Mouse (Mus musculus) B cell, adult 2 months (primary cell): ENCODE measurements around the gene Mob1a.
A peak's percentile ranks its signal among the peaks of the same experiment; 100 is the strongest.
"Not testable (repeated sequence)": the region's sequence is repeated elsewhere in the genome, so short reads cannot be mapped to it uniquely, and the experiment has no call there.

Experiments used
- DNase-seq, 2 experiments: peaks; one replicate each; pipeline ENCODE4 v3.0.0; 2022

Mob1a gene

GRCm38 (mm10) chr6:83345285-83345684, 19.5 kb downstream of the Mob1a start:
- not testable (repeated sequence) for DNase-seq

GRCm38 (mm10) chr6:83347916-83348315, 22.1 kb downstream of the Mob1a start:
- DNase-seq: no peak

- DNase-seq: no peak
Measured at GRCm38 (mm10) chr6:83348873-83349272, 23.1 kb downstream of the Mob1a start, which contains the start of gene Bola3. Gene Bola3, plus strand, starts transcription at chr6:83349147.

- DNase-seq: peak; percentile 98
Measured at GRCm38 (mm10) chr6:83349274-83349958, 23.6 kb downstream of the Mob1a start.

- no peak for DNase-seq
Measured at GRCm38 (mm10) chr6:83350172-83350571, 24.4 kb downstream of the Mob1a start.

- DNase-seq: no peak
Measured at GRCm38 (mm10) chr6:83350851-83351405, 25.1 kb downstream of the Mob1a start.

- DNase-seq: no peak
Measured at GRCm38 (mm10) chr6:83351490-83352160, 25.8 kb downstream of the Mob1a start.

GRCm38 (mm10) chr6:83352666-83353410, 27.0 kb downstream of the Mob1a start:
- no peak for DNase-seq

GRCm38 (mm10) chr6:83354856-83355781, 29.3 kb downstream of the Mob1a start:
- no peak for DNase-seq

- DNase-seq: peak; percentile 91
Measured at GRCm38 (mm10) chr6:83356569-83357138, 30.8 kb downstream of the Mob1a start.

GRCm38 (mm10) chr6:83357436-83357835, 31.6 kb downstream of the Mob1a start:
- no peak for DNase-seq

GRCm38 (mm10) chr6:83361523-83362248, 35.9 kb downstream of the Mob1a start:
- DNase-seq: no peak

- no peak for DNase-seq
Measured at GRCm38 (mm10) chr6:83363075-83363474, 37.3 kb downstream of the Mob1a start.

GRCm38 (mm10) chr6:83370316-83370965, 44.6 kb downstream of the Mob1a start:
- DNase-seq: no peak

- DNase-seq: no peak
Measured at GRCm38 (mm10) chr6:83371350-83371749, 45.5 kb downstream of the Mob1a start.

- no peak for DNase-seq
Measured at GRCm38 (mm10) chr6:83373704-83374300, 48.0 kb downstream of the Mob1a start.

- peak in 1 of 2 experiments; percentile 3 for DNase-seq
Measured at GRCm38 (mm10) chr6:83381510-83382491, 56.0 kb downstream of the Mob1a start.

- DNase-seq: no peak
Measured at GRCm38 (mm10) chr6:83385569-83386090, 59.8 kb downstream of the Mob1a start.
